Mouse (Mus musculus): ENCODE results near the gene Gprin1.

Gene Gprin1

DNA sequence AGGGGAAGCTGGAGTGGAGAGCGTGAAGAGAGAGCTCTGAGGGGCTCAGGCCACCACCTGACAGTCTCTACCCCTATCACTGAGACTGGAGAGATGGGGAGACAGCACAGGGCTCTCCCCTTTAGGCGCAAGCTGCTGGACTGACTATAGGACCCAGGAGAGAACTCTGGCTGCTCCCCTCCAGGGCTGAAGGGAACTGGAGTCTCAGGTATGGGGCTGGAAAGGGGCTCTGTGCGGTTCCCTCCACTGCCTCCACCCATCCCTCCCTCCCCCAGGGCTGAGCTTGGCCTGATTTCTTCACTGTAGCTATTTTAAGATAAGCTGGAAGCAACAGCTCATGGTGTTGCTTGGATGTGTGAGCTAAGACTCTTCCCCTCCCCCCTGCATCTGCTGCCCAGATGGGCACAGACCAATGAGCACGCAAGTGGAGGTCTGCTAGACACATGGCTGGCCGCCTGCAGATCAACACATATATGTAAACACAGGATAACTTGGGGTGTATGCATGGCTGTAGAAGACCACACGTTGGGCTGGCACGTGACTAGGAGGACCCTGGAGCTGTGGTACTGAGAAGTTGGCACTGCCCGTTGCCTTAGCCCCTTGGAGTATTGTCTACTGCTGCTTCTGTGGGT, 10.6 kb upstream of the Gprin1 start:
- DNase-seq (ENCODE audit: low spot score): no peak

DNA sequence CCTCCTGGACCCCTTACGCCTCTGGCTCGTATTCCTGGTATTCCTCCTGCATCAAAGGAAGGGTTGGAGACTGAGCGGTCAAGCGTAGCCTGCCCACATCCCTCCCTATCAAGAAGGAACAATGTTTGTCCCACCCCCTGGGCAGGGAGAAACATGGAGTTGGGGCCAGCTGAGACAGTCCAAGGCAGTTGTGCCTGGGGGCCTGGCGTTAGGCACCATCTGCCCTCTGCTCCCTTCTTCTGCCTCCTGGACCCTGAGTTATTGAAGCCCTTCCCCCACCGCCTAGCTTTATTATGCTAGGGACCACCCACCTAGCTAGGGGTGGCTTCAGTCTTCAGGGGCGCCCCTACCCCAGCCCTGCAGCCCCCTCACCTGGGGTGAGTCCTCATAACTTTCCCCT, 9.8 kb upstream of the Gprin1 start:
- DNase-seq (ENCODE audit: low spot score): no peak

DNA sequence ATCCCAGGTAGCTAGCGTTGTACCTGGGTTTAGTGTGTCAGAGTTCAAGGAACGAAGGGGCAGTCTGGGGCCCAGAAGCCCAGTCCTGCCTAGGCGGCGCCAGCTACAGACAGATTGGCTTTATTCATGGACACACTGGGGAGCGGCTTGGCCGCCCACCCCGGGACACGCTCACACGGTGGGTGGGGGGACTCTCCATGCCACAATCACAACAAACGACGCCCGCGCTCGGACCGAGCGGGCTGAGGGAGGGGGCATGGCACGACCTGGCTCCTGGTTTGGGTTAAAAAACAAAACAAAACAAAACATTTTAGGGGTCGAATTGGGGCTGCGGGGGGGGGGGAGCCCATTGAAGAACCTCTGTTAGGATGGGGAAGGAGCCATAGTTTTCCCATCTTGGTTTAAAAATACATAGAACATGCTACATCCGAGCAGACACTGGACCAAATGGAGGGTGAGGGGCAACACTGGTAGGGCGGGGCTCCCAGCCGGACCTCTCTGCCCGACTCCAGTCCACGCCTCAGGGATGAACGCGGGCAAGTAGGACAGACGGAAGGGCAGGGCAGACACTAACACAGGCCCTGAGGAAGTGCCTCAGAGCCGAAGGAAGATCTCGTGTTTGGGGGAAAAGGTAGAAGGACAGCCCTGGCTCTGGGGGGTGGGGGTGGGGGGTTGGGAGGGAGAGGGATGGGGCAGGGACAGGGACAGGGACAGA, 9.2 kb upstream of the Gprin1 start:
- DNase-seq (ENCODE audit: low spot score): no peak

DNA sequence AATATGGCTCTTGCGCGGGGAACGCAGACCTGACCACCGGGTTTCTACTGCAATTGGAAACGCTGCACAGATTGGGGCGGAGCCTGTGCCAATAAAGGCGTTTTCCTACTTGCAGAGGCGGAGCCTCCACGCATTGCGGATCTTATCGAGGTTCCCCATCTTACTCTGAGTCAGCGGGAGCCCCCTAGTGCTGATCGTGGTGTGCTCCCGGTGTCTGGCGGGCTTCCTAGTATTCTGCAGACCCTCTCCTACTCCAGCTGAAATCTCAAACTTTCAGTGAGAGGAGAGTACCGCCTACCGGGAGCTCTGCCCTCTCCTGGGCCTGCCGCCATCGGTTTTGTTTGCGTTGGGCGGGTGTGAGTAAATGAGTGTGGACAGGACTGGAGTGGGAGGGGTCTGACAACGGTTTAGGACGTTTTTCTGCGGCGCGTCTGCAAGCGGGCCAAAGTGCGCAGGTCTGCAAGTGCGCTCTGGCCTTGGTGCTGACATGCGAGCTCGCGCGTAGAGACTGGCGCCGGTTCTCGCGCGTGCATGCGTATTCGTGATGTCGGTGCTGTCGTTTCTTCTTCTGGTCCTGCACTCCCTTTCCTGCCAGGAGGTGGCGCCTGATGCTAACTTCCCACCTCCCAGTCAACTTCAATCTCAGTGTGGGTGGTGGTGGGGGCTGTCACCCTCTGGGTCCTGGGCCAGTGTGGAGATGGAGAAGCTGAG, 8.5 kb upstream of the Gprin1 start:
- DNase-seq (ENCODE audit: low spot score): peak; percentile 76

DNA sequence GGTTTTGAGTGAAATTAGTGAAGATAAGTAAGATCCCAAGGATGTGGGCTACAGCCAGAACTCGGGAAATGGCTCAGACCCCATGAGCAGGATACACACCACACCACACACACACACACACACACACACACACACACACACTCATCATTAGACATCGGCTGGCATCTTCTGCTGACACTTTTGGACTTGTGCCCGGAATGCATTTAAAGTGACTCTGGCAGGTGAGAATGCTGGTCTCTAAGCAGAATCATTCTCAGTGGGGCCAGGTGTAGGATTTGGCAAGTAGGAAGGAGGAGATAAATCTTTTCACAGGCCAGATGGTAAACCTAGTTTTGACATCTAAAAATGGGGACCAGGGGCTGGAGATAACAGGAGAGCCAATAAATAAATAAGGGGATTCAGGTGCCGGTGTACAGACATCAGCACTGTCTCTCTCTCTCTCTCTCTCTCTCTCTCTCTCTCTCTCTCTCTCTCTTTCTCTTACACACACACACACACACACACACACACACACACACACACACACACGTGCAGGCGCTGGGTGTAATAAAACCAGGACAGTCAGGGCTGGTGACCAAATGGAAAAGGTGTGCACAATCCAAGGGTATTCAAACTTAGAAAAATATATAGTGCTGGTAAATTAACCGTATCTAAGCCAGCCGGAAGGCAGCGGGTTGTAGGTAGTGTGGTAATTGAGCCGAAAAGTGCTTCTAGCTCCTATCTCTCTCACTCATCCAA, 7.6 kb upstream of the Gprin1 start:
- DNase-seq (ENCODE audit: low spot score): no peak

DNA sequence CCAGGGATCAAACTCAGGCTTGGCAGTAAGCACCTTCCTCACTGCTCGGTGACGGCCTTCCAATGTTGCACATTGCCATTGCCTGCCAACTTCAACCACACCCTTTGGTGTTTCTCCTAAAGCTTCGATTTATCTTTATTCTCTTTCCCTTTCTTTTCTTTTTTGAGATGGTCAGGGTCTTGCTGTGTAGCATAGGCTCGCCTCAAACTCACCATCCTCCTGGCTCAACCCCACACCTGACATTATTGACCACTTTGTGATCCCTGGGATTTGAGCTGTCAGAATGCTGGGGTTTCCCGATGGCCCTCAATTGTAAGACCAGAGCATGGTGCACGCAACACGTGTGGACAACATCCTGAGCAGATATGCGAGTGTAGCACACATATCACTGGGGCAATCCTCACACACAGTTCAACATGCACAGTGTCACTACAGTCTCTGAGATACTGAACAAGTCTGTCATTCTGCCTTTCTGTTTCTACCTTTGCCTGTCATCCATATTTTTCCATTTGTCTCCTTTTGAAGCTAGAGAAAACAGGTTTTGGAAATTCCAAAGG, 6.6 kb upstream of the Gprin1 start:
- DNase-seq (ENCODE audit: low spot score): no peak

DNA sequence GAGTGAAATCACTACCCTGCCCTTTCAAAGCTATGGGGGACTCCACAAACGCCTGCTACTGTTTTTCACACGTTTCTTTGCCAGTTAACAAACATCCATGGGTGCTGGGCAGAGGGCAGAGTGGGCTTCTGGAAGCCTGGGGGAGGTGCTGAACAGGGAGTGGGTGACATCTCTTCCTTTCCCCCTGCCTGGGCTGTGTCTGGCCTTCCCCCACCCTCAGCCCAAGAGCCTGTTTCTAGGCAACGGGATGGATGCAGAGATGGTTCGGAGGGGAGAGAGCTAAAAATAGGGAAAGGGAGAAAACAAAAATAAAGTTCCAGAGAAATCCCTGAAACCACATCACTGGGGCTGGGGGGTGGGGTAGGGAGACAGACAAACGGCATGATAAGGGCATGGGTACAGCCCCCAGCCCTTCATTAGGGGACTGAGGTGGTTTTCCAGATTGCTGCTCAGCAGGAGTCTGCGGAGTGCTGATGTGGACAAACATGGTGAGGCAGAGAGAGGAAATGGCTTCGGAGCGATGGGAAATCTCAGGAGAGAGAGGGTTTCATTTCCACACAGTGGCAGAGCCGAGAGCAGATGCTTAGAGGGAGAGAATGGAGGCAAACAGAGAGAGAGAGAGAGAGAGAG, 5.6 kb upstream of the Gprin1 start:
- DNase-seq (ENCODE audit: low spot score): no peak

DNA sequence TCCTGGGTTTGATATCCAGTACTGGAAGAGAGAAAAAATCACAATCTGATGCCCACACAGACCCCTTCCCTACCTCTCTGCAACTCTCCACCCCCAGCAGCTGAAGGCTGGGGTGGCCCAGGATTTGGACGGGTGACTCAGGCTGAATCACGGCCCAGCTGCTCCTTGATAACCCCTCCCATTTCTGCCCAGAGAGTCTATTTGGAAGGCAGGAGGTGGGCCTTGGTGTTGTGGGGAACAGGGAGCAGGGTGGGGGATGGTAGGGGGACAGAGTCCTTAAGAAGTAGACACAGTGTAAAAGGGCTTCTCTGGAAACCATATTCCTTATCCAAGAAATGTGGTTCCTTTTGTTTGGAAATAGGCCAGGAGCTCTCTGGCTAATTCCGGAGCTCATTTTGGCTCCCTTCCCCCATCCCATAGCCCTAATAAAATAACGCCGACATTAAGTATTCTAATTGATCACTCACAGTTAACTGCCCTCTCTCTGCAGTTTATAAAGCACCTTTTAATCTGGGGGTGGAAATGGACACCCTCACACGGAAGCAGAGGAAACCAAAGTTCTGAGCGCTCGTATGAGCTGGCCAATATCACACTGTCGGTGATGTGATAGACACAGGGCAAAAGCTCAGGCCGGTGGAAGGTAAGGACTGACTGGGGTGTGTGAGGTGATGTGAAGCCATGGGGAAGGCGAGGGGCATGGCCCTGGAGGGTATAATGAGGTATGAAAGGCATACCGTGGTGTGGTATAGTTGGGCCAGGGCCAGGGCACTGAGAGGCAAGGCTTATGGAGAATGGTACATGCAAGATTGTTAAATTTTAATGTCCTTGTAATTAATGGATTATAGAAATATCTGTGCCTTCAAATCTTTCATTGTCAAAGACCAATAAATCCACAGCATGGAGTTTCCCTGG, 4.8 kb upstream of the Gprin1 start:
- no peak for DNase-seq (ENCODE audit: low spot score)

DNA sequence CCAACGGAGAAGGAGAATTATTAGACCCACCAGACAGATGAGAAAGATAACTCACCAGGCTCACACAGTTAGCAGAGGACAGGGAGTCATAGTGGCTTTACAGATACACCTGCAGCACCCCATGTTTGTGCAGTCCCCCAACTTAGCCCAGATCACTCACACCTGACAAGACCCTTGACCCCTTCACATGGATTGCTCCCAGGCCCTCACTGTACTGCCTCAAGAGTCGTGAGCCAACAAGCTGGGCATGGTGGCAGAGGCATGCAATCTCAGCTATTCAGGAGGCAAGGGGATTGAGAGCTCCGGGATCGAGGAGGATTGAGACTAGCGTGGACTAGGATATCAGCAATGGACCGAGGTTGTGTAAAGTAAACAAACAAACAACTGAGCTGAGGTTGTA, 4.1 kb upstream of the Gprin1 start:
- no peak for DNase-seq (ENCODE audit: low spot score)

DNA sequence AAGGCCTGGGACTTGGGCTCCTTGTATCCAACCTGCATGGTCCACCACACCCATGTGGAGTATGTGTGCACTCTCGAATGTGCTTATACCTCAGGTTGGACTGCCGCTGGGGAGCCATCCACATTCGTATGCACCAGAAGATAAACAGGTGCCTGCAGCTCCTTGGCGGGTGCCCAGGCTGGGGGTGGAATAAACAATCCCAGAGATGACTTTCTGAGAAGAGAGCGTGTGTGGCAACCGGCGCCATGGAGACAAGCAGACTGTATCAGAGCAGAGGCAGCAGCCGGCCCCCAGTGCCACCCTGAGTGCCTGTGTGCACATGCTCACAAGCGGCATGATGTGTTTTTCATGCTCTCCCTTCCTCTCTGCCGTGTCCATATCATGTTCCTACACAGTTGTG, 3.0 kb upstream of the Gprin1 start:
- DNase-seq (ENCODE audit: low spot score): no peak

DNA sequence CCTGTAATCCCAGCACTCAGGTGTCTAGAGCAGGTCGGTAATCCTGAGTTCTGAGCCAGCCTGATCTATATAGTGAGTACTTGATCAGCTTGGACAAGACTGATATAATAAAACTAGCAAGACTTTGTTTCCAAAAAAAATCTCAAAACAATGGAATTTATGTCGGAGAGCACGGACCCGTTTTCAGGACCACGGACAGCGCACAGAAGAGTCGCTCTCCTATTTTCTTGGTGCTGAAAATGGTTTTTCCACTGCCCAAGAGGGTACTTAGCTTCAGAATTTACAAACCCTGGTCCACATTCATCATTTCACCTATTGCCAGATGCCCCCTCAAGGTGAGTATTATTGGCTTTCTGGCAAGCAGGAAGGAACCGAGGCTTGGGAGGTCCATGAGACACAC, 1.0 kb upstream of the Gprin1 start:
- DNase-seq (ENCODE audit: low spot score): no peak

DNA sequence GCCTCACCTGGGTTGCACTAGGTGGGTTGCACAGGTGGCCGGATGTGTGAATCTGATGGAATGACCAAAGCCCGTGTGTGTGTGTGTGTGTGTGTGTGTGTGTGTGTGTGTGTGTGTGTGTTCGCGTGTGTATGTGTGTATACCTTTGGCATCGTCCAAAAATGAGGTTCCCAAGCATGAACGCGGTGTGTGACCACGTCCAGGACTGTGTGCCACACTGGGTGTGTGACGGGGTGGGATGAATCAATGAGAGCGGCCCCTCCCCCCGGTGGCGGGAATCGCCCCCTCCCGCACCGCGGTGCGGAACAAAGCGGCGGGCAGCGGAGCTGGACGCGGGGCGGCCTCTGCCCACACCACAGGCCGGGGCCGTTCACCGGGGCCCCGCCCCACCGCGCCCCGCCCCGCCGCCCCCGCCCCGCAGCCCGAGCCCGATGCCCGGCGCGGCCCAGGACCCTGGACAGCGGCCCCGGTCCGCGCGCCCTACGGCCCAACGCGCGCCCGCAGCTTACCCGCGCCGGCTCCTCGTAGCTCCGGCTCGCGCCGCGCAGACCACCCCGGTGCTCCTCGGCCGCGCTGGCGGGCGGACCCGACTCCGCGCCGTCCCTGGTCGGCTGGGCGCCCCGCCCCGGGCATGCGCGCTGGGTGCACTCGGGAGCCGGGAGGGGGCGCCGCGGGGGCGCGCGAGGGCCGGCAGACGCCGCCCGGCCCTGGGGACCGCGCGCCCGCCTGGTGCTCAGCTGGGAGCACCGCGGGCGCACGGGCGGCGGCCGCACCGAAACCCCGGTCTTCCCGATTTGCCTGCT, 412 bp downstream of the Gprin1 start:
- peak; percentile 65 for DNase-seq (ENCODE audit: low spot score)

DNA sequence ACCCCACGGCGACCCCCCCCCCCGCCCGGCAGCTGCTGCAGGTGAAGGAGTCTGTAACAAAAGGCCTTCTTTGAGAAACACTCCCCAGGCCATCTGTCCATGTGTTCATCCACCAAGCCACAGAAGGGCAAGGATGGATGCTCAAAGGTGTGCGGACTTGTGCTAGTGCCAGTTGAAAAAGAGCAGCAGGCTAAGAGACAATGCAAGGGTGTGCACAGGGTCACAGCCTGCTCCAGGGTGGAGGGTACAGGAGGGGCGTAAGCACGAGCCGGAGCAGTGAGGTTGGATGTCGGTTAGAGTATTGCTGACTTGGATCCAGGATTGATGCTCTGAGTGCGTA, 983 bp downstream of the Gprin1 start:
- DNase-seq (ENCODE audit: low spot score): no peak

DNA sequence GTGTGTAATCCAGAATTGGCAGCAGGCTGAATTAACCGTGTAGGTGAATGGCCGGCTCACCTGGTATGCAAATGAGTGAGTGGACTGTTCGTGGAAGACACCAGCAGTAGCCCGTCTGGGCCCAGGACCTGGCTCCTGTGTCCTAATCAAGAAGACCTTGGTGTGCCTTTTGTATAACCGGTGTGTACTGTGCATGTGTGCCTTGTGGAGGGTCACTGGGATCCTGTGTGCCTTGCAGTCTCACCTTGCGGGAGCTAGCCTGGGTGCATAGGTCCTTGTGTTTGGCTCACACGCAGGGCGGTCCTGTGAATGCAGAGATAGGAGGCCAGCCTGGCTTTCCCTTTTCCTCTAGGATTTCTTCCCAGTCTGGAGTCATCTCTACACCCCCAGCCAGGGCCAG, 1.5 kb downstream of the Gprin1 start:
- no peak for DNase-seq (ENCODE audit: low spot score)

DNA sequence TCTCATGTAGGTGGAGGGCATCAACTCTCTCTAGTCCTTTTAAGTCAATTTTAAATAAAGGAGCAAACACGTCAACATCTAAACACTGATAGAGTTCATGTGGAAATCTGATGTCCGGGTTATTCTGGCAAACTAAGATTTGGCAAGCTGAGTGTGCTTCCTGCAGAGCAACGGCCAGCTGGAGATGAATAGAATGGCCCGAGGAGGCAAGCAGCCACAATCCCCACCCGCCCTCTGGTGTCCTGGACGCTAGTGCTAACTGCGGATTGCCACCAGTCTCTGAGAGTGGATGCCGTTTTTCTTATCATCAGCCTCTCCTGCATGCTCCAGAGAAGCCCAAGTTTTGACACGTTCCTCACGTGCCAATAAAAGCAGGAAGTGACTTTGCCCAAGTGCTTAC, 2.8 kb downstream of the Gprin1 start:
- no peak for DNase-seq (ENCODE audit: low spot score)

DNA sequence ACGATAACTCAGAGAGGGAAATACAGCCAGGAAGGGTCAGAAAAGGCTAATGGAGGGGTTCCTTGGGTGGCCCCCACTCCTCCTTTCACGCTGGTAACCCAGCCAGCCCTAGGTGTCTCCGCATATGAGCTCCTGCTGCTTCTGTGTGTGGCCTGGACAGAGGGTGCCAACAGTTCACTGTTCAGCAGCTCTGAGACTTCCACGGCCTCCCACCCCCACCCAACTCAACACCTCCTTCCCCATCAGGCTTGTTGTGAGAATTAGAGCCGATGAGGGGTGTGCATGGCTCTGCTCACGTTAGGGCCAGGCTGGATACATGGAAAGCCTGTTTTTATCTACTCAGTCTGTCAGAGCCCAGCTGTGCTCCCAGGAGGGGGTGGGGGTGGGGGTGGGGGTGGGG, 3.6 kb downstream of the Gprin1 start:
- no peak for DNase-seq (ENCODE audit: low spot score)

DNA sequence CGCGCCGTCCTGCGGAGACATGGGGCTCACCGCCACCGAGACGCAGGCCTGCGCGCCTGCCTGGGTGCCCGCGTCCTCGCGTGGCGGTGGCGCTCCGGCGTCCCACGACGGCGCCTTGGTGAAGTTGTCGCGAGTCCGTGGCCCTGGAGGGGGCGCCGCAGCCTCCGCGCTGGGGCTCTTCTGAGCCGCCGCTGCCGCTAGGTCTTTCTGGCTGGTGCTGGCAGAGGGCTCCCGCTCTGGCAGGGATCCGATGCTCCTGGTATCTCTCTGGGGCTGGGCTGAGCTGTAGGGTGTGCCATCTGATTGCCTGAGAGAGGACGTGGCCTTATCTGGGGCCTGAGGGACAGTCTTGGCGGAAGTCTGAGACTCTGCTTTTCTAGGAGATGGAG, 11.5 kb downstream of the Gprin1 start:
- DNase-seq (ENCODE audit: low spot score): no peak

DNA sequence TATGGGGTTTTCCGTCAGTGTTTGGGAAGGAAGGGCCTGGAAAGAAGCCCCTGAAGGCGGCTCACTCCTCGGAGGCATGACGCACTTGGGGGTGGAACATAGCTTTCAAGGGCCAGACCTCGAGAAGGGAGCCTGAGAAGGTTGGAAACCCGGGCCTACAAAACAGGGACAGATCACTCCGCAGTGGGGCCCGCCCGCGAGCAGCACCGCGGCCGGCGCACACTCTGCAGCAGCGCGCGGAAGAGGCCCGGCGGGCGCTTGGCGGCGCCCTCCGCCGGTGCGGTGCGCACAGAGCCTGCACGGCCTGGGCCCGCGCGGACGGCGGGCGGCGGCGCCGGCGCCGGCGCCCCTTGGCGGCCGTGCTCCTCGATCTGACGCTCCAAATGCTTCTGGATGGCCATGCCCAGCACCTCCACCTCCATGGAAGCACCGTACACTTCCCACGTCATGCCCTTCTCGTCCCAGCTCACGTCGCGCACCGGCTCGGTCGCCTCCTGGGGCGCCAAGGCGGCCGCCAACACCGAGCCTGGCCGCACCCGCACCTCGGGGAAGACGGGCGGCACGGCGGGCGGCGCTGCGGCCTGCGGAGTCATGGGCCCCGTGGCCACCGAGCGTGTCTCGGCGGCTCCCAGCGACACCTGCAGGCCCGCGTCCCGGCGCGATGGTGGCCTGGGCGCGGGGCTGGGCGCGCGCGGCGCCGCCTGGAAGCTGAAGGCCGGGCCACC, 12.0 kb downstream of the Gprin1 start:
- DNase-seq (ENCODE audit: low spot score): no peak

DNA sequence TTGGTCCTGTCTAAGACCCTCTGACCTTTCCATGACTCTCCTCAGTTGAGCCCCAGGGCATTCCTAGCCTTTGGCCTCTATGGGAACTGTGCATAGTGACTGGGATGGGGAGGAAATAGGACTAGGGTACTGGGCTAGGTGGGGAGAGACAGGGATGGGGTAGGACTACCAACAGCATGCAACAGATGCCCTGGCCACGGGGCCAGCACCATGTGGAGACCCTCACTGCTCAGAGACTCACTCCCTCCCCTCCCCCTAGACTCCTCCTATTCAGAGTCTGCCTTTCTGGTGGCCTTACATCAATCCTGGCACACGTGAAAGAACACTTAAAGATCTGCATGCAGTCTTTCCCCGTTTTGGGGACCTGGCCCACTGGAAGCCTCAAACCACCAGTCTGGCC, 12.7 kb downstream of the Gprin1 start:
- no peak for DNase-seq (ENCODE audit: low spot score)

DNA sequence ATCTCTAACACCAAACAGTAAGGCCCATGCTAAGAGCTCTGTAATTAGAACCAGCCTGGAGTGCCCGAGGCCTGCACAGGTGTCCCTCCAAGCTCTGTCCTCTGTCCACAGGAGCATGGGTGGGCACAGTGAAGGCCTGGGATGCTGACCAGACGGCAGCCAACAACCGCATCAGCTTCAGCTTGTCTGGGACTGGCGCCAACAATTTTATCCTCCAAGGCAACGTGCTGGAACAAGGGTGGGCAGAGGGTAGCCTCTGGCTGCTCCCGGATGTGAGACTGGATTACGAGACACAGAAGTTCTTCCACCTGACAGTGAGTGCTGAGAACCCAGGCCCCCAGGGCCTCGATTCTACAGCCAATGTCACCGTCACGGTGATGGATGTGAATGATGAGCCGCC, 23.5 kb downstream of the Gprin1 start:
- DNase-seq (ENCODE audit: low spot score): no peak

Data from testis, postnatal 14 days (tissue).